Mouse (Mus musculus) kidney, postnatal 14 days (tissue): ENCODE measurements at regions not wholly inside any gene's neighbourhood (a gene's known extent, or its start where the extent isn't known, plus 50 kb on each side); places are given as distances from the start of the nearest gene placed in this dataset.

Experiments used
- DNase-seq: peaks from one replicate; pipeline ENCODE4 v3.0.0; 2022; ENCODE audit warnings: mixed read lengths

- no peak for DNase-seq
These were observed 55.7 kb downstream of the Otor start for GRCm38 (mm10) chr2:143133931-143134330.

GRCm38 (mm10) chr2:143149189-143149588, 70.9 kb downstream of the Otor start:
- no peak for DNase-seq

GRCm38 (mm10) chr2:143164081-143164984, 86.1 kb downstream of the Otor start:
- no peak for DNase-seq

- no peak for DNase-seq
These were observed 88.5 kb downstream of the Otor start for GRCm38 (mm10) chr2:143166771-143167170.

GRCm38 (mm10) chr2:143170648-143171047, 92.4 kb downstream of the Otor start:
- DNase-seq = no peak

GRCm38 (mm10) chr2:143184614-143185013, 106.3 kb downstream of the Otor start:
- no peak for DNase-seq

- DNase-seq = no peak
These were observed 114.2 kb downstream of the Otor start for GRCm38 (mm10) chr2:143192256-143193164.

GRCm38 (mm10) chr2:143193165-143193551, 114.9 kb downstream of the Otor start:
- no peak for DNase-seq

- no peak for DNase-seq
These were observed 121.4 kb downstream of the Otor start for GRCm38 (mm10) chr2:143199583-143200249.

GRCm38 (mm10) chr2:143206053-143206452, 127.8 kb downstream of the Otor start:
- DNase-seq = no peak

- peak; percentile 1 for DNase-seq
These were observed 128.9 kb downstream of the Otor start for GRCm38 (mm10) chr2:143207191-143207590.

GRCm38 (mm10) chr2:143217251-143217650, 139.0 kb downstream of the Otor start:
- DNase-seq = no peak

GRCm38 (mm10) chr2:143217760-143218358, 139.6 kb downstream of the Otor start:
- DNase-seq = no peak

- DNase-seq = no peak
These were observed 144.1 kb downstream of the Otor start for GRCm38 (mm10) chr2:143222326-143222725.

GRCm38 (mm10) chr2:143224410-143225130, 146.3 kb downstream of the Otor start:
- DNase-seq = no peak

GRCm38 (mm10) chr2:143233795-143234194, 155.5 kb downstream of the Otor start:
- no peak for DNase-seq

- DNase-seq = no peak
These were observed 162.0 kb downstream of the Otor start for GRCm38 (mm10) chr2:143240274-143240673.

- no peak for DNase-seq
These were observed 165.5 kb downstream of the Otor start for GRCm38 (mm10) chr2:143243741-143244140.

GRCm38 (mm10) chr2:143246131-143246665, 167.9 kb downstream of the Otor start:
- DNase-seq = no peak

GRCm38 (mm10) chr2:143269026-143269425, 190.8 kb downstream of the Otor start:
- DNase-seq = no peak

GRCm38 (mm10) chr2:143270826-143271225, 192.6 kb downstream of the Otor start:
- no peak for DNase-seq
